Mouse (Mus musculus): ENCODE measurements around the gene Atg7.
A peak's percentile ranks its signal among the peaks of the same experiment; 100 is the strongest.

The Atg7 gene

DNA sequence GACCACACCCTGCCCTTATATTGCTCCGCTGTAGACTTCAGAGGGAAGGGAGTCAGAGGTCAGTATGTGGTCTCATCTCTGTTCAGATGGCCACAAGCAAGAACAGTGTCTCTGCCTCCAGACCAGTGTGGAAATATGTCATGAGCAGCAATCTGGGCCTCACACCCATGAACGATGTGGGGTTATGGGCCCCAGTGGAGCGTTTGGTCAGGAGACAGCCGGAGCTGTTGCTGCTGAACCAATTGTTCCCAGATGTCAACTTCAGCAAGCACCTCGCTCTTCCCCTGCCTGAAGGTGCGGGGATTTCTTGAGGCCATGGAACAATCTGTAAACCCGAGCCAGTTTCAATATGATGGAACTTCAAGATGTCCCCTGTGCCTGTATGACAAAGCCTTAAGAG lies 148.0 kb downstream of the Atg7 start:
- no peak for DNase-seq

DNA sequence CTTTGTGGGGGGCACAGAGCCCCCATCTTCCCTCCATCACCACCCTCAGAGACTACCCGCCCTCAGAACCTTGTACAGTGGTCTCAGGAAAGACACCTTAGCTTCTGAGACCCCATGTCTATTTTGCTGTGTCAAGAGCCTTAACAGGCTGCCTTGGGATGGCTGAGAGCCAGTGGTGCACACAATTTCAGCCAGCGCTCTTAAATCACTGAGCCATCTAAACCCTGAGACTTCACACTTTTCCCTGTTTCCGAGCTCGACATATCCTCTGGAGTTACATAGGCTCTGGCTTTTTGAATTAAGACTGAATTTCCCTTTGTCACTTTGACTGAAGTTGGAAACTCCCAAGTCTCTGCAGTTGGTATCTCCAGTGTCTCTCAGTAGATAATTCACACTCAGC lies 148.9 kb downstream of the Atg7 start:
- DNase-seq = no peak

DNA sequence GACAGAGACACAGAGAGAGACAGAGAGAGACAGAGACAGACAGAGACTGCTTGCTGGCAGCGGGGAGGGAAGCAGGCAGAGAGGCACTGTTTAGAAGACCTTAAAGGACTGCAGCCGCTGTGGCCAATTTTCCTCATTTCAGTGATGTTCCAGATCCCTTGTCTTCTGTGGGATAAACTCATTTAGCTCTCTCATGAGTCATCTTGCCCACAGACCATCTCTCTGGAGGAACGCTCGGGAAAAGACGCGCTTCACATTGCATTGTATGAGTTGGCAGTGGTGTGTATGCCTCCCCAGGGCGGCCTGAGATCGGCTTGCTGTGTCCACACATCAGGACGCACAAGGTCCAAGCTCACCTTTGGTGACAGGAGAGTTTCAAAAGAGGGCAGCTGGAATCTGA lies 151.8 kb downstream of the Atg7 start:
- no peak for DNase-seq

DNA sequence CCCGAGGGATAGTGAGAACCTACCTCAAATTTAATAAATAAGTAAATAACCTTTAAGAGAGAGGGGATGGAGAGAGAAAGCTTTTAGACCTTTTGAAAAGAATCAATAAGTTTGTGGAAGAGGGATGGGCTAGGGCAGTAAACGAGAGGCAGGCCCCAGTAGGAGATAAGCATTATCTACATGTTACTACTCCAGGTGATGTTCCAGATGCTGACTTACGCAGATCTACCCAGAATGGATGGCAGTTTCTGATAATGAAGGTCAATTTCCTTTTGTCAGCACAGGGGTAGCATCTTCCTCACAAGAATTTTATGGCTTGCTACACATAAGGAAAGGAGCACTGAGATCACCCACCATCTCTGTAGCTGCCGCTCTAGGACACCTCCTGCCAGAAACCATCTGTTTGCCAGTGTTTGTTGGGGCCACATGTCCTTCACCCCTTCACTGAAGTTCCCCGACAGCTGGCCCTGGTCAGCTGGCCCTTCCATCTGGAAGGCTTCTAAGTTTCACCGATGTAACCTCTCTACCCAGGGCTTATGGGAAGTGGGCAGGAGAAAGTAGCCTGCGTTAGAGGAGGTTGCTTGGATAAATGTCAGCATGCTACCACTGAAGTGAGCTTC lies 152.9 kb downstream of the Atg7 start:
- DNase-seq = no peak

DNA sequence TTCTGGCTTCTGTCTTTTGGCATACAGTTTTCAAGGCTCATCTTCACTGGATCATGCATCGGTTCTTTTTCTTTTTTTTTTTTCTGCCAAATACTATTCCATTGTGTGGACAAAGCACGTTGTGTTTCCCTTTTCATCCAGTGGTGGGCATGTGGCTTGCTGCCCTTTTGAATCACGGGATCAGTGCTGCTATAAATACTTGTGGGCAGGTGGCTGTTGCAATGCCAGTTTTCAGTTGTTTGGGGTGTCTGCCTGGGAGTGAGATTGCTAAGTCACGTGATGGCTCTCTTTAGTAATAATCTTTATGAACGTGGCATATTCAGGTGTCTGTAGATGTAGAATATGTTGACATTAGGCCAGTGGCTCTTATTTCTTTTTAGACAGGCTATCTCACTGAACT lies 155.0 kb downstream of the Atg7 start:
- DNase-seq = no peak

DNA sequence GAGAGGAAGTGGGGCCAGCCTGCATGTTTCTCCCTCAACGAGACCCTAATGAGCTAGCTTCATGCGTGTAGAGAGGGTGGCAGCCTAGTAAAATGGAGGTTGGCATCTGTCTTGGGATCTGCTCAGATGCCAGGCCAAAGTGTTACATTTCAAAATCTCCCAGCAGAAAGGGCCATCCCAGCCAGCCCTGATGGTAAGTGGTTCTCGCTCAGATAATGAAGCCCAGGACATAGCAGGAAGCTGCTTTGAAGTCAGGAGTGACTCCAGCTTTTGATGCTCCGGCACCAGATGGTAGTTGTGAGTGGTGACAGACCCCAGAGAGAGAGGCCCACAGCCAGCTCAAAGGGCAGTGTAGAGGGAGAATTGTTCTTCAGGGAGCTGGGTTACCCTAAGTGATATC lies 155.8 kb downstream of the Atg7 start:
- DNase-seq = no peak

DNA sequence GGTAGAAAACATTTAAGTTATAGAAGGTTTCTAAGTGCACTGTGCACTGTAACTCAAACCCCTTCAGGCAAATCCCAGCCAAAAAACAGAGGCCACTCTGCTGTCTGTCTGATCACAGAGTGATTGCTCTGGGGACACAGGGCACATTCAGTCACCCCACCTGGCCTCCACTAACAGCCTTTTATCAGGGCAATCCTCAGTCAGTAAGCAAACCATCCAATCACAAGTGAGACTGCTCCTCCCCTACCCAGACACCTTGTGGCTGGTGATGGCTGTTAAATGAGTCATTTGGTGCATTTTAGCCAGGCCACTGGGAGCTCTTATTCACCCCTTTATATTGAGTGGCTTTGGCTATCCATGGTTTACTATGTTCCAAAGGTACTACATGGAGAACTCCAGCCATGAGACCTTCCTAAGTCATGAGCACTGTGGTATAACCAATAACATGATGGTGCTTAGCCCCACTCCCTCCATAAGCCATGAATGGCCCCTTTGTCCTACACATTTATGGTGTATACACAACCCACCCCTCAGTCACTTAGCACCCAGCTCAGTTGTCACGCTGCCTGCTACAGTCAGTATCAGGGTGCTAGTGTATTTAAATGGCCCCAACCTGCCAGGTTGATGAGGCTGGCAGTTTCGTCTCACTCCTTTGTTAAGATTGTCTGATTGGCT lies 157.5 kb downstream of the Atg7 start:
- no peak for DNase-seq

DNA sequence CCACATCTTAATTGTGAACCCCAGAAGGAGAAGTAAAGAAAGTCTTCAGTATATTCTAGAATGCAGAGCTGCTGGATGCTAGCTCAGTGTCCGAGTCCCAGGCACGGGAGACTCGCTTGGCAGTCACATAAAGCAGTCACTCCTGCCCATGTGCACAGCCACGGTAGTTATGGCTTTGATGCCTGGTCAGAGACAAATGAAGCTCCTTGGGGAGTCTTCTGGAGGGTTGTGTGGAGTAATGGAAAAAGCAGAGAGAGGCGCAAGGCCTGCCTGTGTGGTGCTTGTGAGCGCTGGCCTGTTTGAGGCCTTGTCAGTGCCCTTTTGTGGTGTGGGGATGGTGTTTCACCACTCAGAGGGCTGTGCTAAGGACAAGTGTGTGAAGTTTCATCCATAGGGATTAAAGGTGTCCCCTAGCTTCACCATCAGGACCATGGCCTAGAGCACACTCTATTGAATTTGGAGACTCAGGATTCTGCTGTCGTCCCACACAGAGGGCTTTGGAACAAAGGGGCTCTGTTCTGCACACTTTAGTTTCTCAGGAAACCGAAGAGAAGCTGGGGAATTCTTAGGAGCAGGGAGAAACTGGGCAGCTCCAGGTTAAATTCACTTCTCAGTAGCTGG lies 161.1 kb downstream of the Atg7 start:
- DNase-seq = no peak

DNA sequence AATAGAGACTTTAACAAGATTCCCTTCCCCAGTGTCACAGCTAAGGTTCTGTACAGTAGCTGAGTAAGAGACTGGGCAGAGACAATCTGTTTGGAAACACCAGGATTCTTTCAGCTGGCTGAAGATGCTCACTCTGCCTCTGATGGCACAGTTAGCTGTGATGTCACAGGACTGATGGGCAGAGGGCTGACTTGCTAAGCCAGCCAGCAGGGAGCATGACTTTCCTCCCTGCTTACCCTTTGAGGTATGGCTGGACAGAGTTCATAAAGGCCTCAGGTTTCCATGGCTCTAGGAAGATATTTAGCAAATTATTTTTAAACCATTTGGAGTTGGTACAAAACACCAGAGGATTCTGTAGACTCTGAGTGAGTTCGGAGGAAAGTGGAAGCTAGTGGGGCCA lies 162.0 kb downstream of the Atg7 start:
- no peak for DNase-seq

DNA sequence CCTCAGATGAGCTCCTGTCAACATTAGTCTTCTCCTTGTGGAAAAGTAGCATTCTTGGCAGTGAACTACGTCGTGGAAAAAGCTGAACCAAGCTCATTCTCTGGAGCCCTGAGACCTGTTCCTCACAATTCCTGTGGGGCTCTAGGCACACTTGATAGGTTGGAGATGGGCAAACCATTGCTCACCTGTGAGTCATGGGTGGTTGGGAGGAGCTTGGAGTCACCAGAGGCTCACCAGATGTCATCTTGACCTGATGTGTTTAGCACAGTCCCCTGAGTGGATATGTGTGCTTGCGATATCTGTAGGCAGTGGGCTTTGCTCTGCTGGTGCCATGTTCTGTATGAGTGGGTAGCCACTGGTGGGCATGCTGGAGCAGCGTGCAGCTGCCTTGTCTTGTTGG lies 163.0 kb downstream of the Atg7 start:
- DNase-seq = no peak

DNA sequence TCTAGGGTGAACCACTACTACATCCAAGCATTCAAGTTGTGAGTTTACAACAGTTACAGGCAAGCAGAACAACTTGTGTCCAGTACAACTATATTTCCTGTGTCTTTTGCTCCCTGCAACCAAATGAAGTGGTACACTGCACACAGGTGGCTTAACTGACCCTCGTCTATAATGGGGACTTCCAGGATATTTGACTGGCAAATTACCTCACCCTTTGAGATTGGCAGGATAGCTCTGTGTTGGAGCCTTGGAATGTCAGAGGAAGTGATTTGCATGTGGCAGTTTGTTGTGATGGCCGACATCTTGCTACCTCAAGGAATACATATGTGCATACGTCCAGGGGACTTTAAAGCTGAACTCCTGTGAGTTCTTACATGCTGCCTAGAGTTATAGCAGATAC lies 164.6 kb downstream of the Atg7 start:
- DNase-seq = no peak

DNA sequence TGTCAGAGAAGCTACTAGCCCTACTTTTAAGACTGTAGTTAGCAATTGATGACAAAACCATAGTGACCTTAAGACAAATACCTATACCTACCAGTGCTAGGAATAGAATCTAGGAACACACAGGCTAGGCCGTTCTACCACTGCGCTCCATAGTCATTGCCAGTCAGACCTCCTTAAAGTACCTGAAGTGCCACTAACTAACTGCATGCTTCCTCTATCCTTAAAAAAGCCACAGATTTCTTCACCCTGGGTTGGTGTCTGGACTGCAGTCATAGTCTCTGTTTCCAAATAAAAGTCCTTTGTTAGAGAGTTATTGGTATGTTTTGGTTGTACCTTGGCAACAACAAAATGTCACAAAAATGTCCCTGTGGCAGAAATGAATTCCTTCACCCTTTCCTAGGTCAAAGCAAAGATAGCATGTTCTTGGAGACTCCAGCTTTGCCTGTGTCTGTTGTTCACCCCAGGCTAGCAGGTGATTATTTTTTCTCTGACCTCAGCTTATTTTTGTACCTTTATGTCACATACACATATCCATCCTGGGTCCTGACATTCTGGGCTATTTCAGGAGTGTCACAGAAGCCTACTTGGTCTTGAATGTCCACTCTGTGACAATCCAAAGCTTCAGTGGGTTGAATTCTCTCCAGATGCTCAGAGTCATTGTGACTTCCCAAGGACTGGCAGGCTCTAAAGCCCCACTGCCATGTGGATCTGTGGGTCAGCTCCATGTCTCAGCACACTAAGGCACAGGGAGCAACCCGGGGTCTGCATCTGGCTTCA lies 165.9 kb downstream of the Atg7 start:
- no peak for DNase-seq

DNA sequence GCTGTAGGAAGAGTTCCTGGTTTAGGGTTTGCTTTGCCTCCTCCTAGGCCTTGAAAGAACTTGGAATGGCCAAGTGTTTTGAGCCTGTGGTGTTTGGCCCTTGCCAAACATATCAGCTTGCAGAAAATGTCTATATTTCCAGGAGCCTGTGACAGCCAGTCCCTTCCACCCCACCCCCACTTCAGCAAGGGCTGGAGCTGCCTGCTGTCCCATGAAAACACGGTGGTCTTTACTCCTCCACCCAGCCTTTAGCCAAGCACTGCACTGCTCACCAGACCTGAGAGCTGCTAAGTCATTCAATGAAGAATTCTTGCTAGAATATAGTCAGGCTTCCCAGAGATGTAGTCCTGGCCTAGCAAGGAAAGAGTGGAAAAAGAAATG lies 166.5 kb downstream of the Atg7 start:
- no peak for DNase-seq

DNA sequence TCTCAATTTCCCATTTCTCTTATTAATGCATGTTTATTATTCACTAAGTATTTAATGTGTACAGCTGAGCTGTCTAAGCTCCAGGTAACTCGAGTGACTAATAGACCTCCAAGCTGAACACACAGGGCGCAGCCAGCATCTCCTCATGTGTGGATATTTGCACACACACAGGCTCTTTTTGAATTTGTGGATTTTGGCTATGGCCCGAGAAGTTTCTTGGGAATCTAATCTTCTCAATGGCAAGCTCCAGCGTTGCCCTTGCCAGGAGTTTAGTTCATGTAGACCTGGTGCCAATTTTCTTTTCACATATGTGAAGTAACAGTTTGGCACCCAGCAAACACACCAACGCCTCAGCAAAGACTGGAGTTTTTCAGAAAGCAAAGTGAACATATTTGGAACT lies 169.4 kb downstream of the Atg7 start:
- no peak for DNase-seq

DNA sequence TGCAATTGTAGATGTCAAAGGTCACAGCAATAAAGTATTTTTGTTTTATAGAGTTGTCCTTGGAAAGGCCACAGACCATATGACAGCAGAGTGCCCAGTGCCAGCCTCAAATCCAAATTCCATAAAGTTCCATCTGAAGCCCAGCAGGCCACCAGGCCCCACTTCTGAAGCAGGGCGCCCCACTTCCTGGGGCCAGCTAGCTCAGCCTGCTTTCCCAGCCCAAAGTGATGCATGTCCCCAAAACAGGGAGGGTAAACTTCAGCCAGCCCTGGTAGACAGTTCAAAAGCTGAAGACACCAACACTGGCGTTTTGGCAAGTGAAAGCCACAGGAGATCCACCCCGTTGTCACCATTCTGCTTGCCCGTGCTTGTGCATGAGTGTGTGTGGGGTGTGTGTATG lies 169.9 kb downstream of the Atg7 start:
- DNase-seq = no peak

DNA sequence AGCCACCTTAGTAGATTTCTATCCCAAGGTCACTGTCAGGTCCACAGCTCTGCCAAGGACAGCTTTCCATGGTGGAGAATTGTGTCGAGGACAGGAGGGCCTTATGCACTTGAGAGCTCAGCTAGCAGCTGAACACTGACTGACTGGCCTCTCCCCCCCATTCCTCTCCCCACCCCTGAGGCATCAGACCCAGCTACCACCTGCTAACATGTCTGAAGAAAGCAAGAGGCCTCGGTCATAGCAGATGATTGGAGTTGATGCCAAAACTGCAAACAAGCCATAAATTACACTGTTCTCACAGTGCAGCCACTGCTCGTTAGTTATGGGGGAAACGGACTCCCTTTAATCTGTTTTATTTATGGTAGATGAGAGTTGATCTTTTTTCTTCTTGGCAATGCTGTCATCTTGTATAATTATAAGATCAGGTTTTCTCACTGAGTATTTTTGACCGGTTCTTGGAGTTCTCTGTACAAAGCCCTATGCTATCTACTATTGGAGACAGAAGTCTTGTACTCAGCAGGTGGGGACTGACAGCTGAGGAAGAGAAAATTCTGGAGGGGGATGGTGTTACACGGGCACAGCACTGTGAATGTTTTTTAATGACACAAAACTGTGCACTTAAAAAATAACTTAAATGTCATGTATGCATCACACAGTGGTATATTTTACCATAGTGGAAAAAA lies 171.4 kb downstream of the Atg7 start:
- DNase-seq = no peak

DNA sequence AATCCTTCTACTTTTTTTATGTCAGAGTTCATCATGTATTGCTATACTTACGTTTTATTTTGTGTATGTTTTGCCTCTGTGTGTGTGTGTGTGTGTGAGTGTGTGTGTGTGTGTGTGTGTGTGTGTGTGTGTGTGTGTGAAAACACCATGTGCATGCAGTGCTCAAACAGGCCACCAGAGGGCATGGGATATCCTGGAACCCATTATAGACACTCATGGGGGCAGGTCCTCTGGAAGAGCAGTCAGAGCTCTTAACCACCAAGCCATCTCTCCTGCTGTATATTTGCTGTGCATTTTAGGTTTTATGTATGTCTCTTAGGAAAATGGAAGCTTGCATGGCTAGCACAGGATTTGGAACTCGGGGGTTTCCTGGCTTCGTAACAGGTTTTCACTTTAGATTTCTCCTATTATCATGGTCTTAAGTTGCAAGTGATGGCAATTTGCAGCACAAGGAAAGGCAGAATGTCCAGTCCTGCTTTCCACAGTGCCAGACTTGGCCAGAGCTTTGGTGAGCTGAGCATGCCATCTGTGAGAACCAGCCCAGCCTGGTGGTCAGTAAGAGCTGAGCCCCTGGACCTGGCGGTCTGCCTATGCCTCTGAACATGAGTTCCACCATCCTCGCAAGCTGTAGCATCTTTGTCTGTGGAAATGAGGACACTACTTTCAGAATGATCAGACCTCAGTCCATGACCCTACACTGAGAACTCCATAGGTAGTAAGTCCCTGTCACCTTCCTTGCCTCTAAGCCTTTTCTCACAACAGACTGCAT lies 172.2 kb downstream of the Atg7 start:
- no peak for DNase-seq

DNA sequence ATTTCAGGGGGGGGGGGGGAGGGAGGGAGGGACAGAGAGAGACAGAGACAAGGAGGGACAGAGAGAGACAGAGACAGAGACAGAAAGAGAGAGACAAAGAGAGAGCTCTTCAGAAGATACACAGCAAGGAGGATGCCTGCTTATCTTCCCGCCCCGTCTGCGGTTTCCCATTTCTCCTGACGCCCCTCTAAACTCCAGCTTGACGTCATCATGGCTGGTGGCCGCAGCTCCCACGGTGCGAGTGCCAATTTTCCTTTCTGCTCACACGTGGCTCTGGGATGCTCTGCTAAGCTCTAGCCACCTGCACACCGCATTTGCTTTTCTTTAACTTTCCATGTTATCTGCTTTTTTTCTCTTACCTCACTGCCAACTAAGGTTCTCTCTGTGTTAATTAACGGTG lies 175.1 kb downstream of the Atg7 start:
- DNase-seq = no peak

DNA sequence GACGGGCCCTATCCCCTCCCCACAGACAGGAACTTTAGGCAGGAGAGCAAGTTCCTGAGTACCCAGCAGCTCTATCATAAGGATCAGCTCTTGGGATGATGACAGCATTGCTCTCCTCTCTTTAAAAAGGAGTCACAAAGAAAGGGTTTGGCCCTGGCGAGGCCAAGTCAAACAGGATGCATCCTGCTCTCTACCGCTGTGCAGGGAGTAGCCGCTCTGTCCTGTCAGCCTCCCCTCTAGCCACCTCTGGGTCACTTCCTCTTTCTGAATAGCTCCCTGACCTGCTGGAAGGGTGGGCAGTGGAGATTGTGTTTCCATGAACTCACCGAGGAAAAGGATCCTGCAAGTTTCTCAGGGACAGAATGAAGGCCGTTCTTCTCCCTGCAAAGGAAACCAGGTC lies 175.6 kb downstream of the Atg7 start:
- DNase-seq = peak; percentile 15 to 36

DNA sequence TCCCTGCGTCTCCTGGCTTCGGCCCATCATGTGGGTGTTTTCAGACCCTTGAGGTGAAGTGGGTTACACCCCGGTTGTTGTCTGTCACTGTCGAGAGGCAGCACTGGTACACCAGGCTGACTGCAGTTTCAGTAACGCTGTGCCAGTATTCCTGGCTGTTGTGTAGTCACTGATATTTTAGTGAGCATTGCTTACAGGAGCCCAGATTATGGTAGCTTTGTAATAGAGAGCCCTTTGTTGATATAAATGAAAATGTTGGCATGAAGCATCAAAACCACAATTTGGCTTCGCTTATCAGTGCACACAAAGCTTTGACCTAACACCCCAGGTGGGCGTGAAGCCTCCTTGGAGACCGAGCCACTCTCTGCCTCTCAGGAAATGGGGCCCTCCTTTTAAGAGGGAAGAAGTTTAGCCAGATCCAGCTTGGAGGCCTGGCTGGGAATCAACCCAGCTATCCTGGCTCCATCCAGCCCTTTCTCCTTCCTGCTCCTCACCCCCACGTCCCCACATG lies 177.1 kb downstream of the Atg7 start:
- no peak for DNase-seq

DNA sequence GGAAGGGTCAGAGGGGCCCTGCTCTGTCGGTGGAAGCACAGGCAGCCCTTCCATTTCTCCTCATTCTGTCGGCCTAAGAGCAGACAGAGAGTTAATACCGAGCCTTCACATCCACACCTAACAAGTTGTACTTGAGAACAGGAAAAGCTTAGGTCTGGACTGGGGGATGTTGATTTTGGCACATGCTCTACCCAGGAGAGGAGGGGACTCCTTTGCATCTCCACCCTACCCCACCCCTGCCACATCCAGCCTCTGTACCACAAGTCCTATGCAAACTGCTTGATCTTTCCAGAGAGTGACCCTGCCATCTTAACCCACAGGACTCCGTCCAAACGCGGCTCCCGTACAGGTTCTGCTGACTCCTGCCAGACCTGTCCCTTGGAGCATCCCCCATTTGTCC lies 178.7 kb downstream of the Atg7 start:
- DNase-seq = no peak

DNA sequence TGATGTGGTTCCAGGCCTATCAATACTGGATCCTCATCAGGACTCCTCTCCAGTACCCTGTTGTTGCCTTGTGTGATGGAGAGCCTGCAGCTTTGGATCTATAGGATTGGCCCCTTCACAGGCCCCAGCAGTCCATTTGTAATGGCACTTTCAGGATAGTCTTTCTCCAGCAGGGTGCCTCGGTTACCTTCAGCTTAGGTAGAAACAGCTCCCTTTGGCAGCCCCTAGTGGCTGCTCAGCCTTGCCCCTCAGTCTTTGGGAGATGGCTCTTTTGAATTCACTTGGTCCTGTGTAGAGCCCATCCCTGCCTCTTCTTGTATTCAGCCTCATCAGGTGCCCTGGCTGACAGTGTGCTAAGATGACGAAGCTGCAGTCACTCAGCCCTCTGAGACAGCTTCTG lies 184.0 kb downstream of the Atg7 start:
- no peak for DNase-seq
